In genomic region chr2:124617440-124617839, GRCm38 (mm10) we compare ENCODE assay signal across 9 mouse cellular contexts.
A peak's percentile ranks its signal among the peaks of the same experiment; 100 is the strongest.
DNase-seq lines count a peak whose midpoint lies in the region; ATAC-seq and TF ChIP-seq lines count a peak whose summit lies in the region.
"Had no signal": no experiment of that assay in that cellular context is flagged by ENCODE, and none has a peak within 500 bp of the region (broad histone marks: within the 10 kb centered on the region; RNA-seq: fewer than 3 reads in every experiment).

No protein-coding gene starts in this region.

- no peaks in the 10 kb centered on the region for H3K9me3 ChIP-seq in limb, embryonic 13.5 days
- no peaks in the 10 kb centered on the region for H3K9me3 ChIP-seq in limb, embryonic 10.5 days (replicated peaks)
- no peaks in the 10 kb centered on the region for H3K9me3 ChIP-seq in heart, postnatal 0 days (replicated peaks; ENCODE audit: control insufficient read depth, low read length)
- H3K9me3 ChIP-seq: intestine, embryonic 15.5 days had no signal

- H3K36me3 ChIP-seq in limb, embryonic 13.5 days = no peaks in the 10 kb centered on the region
- H3K36me3 ChIP-seq in limb, embryonic 10.5 days = no peaks in the 10 kb centered on the region
- H3K36me3 ChIP-seq in heart, postnatal 0 days (replicated peaks; ENCODE audit: control insufficient read depth, insufficient read depth, low read length) = no peaks in the 10 kb centered on the region
- H3K36me3 ChIP-seq: intestine, embryonic 15.5 days had no signal

- no peak overlapping the region for H3K27ac ChIP-seq in limb, embryonic 13.5 days
- no peak overlapping the region for H3K27ac ChIP-seq in limb, embryonic 10.5 days
- H3K27ac ChIP-seq in heart, postnatal 0 days (ENCODE audit: low read depth) = peak overlapping the region; percentile 80

- no peak for TF ChIP-seq EP300 in heart, postnatal 0 days (IDR thresholded peaks at IDR 0.05; ENCODE audit: low read depth)

- WGBS in limb, embryonic 13.5 days = 49% methylated on average over 9 of the region's 9 CpGs
- WGBS in limb, embryonic 10.5 days = 82% methylated on average over 9 of the region's 9 CpGs
- 8% methylated on average over 9 of the region's 9 CpGs for WGBS in heart, postnatal 0 days

- peaks cover 43% of the 10 kb centered on the region for H3K27me3 ChIP-seq in limb, embryonic 13.5 days
- H3K27me3 ChIP-seq in limb, embryonic 10.5 days (ENCODE audit: low read depth, poor library complexity, severe bottlenecking) = peaks cover 7% of the 10 kb centered on the region; the same call in 1 of the 2 replicates
- no peaks in the 10 kb centered on the region for H3K27me3 ChIP-seq in heart, postnatal 0 days (ENCODE audit: control insufficient read depth, insufficient read depth, low read length)
- H3K27me3 ChIP-seq: intestine, embryonic 15.5 days had no signal

- peaks cover 20% of the 10 kb centered on the region for H3K4me1 ChIP-seq in limb, embryonic 13.5 days
- peaks cover 19% of the 10 kb centered on the region for H3K4me1 ChIP-seq in limb, embryonic 10.5 days
- H3K4me1 ChIP-seq in heart, postnatal 0 days (ENCODE audit: control insufficient read depth, insufficient read depth) = peaks cover 83% of the 10 kb centered on the region

- peak; percentile 33 for ATAC-seq in frontal cortex, adult (ENCODE audit: low TSS enrichment)
- ATAC-seq in limb, embryonic 13.5 days (ENCODE audit: low FRiP score, low read depth) = no peak
- peak; percentile 88 for ATAC-seq in heart, postnatal 0 days (ENCODE audit: insufficient read depth, low read depth)

- H3K4me2 ChIP-seq in limb, embryonic 13.5 days (replicated peaks) = 0 out of 2 replicates have a peak overlapping the region, but pooled peaks have one; percentile 7
- H3K4me2 ChIP-seq in heart, postnatal 0 days (ENCODE audit: low read depth, low read length) = peak overlapping the region; percentile 48
- H3K4me2 ChIP-seq: intestine, embryonic 15.5 days; liver, embryonic 11.5 days had no signal

- TF ChIP-seq CTCF in heart, postnatal 0 days (IDR thresholded peaks at IDR 0.05; ENCODE audit: low read depth) = no peak

- no peak overlapping the region for H3K4me3 ChIP-seq in limb, embryonic 13.5 days
- H3K4me3 ChIP-seq in limb, embryonic 10.5 days = no peak overlapping the region
- peak overlapping the region; percentile 21 for H3K4me3 ChIP-seq in heart, postnatal 0 days (ENCODE audit: low read depth, low read length)
- H3K4me3 ChIP-seq: intestine, embryonic 15.5 days had no signal

- H3K9ac ChIP-seq in limb, embryonic 13.5 days = no peak overlapping the region
- H3K9ac ChIP-seq in heart, postnatal 0 days (replicated peaks; ENCODE audit: low read depth, low read length) = 0 out of 2 replicates have a peak overlapping the region, but pooled peaks have one; percentile 9
- H3K9ac ChIP-seq: intestine, embryonic 15.5 days had no signal

- no peak for DNase-seq in frontal cortex, postnatal 25 days (ENCODE audit: low spot score in 2 of 2)
- no peak for DNase-seq in limb, embryonic 10.5 days (ENCODE audit: low spot score)
- peak; percentile 72 to 78 for DNase-seq in heart, adult 18-20 months
- DNase-seq in heart, postnatal 0 days (ENCODE audit: low spot score) = peak; percentile 78
- no peak for DNase-seq in ovary, postnatal 10 days (ENCODE audit: low spot score)

Comparison
In these comparisons a context has a peak if more than half of its experiments do, and no peak if none do; other contexts are left out.
1. DNase-seq: peak in heart, adult 18-20 months (2 of 2) and heart, postnatal 0 days (single experiment); none in frontal cortex, postnatal 25 days (0 of 2), limb, embryonic 10.5 days (single experiment) and ovary, postnatal 10 days (single experiment).